Mouse (Mus musculus) gastrocnemius, adult 18-20 months (tissue): ENCODE measurements around the gene A830018L16Rik. TPM values are rescaled to one million over a fixed set of nuclear protein-coding genes. Genes with fewer than 3 reads are reported as not detected.
A peak's percentile ranks its signal among the peaks of the same experiment; 100 is the strongest.
"Not testable (repeated sequence)": the region's sequence is repeated elsewhere in the genome, so short reads cannot be mapped to it uniquely, and the experiment has no call there.

ENCODE experiments used
- DNase-seq: peaks from one replicate; pipeline ENCODE4 v3.0.0; 2021; ENCODE audit warnings: low spot score
- long read RNA-seq, 2 experiments: library from polyadenylated mRNA; stranded (forward); transcript quantifications; one replicate each; pipeline ENCODE4 v2.0.0; 2021
- total RNA-seq, 2 experiments: library from RNA; stranded (reverse); gene quantifications; 2 replicates each; pipeline ENCODE4 v1.2.3; 2021

Gene A830018L16Rik
- not detected for total RNA-seq
- long read RNA-seq, experiment 1 = 0 reads
- long read RNA-seq, experiment 2 = 0 reads

DNA sequence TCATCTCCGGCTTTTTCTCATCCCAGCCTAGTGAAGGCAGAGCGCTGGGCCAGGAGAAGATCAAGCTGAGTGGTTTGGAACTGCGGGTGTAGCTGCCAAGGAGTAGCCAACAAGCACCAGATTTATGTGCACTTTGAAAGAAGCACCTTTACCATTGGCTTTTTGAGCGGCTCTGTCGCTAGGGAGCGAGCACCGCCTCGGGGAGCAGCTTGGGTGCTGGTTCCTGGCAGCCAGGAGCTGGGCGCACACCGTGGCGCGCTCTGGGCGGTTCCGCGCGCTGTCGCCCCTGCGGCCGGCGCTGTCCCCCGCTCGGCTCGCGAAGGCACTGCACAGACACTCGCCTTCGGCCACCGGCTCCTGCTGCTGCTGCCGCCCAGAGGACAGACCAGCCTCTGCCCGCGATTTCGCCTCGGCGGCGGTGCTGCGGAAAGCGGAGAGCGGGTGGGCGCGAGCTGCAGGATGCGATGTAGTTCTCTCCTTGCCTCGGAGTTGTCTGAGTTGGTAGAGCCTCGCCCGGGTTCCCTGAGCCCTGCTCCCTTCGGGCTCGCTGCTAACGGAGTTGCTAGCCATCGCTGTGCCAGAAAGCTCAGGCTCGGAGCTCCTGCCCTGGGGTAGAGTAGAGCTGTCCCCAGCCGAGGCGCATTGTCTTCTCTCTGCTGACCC, at the start of gene A830018L16Rik:
A830018L16Rik (plus strand) TSS at position 212 of the 663 bp plus-strand sequence.
- peak; percentile 7 for DNase-seq

DNA sequence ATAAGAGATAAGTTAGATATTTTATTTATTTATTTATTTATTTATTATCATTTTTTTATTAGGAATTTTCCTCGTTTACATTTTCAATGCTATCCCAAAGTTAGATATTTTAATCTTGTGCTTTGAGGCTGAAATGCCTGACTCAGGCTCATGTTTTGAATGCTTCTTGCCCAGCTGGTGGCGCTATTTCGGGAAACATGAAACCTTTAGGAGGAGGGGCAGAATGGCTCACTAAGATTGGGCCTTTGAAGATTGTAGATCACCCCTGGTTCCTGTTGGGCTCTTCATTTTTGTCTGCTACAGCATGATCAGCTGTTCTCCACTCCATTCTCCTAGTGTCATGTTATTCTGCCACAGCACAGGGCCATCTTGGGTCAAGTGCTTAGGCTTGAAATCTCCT, 28.1 kb upstream of the A830018L16Rik start:
- no peak for DNase-seq

DNA sequence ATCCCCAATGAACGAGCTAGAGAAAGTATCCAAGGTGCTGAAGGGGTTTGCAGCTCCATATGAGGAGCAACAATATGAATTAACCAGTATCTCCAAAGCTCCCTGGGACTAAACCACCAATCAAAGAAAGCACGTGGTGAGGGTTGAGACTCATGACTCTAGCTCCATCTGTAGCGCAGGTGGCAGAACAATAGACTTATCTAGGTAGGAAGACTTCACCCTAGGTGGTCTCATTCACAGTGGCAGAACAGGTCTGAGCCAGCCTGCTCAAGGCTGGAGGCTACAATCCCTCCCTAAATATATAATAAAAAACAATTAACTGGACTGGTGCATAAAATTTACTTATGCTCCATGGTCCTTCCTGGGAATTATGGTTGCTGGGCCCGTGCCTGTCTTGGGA, 18.5 kb upstream of the A830018L16Rik start:
- no peak for DNase-seq

DNA sequence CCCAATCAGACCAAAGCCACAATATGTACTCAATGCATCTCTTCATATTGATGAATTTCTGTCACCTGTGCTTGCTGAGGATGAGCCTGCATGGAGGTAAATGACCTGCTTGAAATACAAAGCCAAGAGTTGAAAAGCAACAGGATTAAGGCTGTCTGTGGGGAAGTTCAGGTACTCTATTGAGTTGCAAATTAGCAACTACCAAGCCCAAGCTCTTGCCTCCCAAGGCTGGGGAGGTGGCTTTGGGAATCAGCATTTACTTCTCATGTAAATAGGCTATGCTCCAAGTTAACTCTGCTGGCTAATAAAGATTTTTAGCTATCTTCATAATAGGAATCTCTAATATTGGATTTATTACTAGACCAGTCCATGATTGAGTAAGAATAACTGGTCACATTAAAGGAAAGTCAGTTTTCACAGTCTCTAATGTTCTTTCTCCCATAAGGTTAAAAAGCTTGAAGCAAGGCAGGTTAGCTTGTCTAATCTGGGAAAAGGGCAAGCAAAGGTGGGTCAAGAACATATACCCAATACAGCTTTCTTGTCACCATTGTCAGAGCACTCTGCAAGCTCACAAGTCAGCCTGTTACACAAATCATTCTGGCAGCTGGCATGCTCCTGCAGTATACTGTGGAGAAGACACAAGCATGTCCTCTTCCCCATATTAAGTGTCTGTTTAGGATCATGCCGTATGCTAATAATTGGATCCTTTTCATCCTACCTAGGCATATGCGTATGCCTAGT, 17.7 kb upstream of the A830018L16Rik start:
- DNase-seq = no peak

DNA sequence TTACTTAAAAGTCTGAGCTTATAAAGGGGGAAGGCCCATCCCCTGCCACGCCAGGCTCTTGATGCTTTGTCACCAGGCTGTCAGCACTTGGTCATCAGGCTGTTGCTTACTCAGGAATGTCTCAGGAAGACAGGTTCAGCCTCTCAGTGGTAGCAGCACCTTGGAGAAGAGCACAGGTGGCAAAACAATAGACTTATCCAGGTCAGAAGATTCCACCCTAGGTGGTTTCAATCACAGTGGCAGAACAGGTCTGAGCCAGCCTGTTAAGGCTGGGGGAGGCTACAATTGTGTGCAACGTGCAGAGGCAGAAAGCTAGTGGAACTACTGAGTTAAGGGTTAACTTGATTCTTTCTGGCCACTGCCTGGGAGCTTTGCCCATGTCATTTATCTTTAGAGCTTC, 12.7 kb upstream of the A830018L16Rik start:
- no peak for DNase-seq

DNA sequence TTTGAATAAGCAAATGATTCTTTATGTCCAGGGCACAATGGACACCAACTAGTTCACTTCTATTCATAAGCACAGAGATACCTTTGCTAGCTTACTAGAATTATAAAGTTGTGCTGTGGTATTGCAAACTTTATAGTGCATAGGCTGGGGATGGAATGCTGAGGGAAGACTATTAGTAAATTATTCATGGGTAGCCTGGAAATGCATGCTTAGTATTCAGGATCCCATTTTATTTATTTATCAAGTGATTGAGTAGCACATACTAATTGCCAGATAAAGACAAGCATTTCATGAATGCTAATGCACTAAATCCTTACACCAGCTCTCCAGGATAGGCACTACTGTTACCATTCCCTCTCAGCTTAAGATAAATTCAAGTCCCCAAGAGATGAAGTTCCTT, 8.4 kb upstream of the A830018L16Rik start:
- no peak for DNase-seq

DNA sequence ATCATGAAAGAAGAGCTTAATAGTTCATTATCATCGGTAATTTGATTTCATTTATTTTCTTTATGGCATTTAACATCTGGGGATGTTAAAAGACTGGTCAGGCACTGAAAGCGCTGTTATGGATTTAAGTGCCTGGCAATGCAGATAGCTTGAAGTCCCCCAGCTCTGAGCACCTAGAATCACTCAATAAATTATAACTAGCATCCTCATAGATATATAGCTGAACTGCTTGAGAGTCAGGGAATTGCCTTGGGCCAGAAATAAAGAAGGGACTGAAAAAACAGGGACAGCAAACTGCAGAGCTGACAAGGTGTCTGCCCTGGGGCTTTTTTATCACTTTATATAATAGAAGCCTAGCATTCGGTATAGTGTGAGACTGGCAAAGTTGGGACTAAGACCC, 7.9 kb upstream of the A830018L16Rik start:
- DNase-seq = no peak

DNA sequence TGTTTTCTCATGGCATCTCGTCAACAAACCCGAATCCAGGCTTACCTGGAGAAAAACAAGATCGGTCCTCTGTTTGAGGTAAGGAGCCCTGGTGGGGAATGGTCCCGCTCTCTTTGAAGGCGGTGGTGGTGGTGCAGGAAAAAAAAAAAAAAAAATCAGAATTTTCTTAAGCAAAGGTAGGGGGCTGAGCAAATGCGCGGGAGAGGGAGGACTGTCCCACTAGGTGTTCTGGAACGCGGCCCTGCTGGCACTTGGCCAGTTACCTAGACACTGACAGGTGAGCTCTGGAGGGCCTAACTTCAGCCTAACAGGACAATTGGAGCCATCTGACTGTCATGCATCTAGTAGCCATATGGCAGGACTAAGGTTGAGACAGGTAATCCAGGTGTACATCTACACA, 655 bp downstream of the A830018L16Rik start:
- no peak for DNase-seq

DNA sequence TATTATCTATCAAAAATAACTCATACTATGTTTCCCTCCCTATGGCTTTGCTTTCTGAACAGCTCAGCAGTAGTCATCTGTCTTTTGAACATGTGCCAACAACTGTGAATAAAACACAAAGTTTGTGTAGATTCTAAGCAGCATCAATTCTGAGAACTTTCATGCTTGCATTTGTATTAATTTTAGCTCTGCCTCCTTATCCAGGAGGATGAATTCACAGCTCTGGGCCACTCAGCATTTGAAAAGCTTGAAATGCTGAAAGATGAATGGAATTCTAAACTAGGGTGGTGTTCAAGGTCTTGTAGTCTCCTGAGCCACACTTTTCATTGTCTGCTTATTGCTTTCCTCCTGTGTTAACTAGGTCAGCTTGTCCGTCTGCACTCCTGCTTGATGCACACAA, 13.4 kb downstream of the A830018L16Rik start:
- no peak for DNase-seq

DNA sequence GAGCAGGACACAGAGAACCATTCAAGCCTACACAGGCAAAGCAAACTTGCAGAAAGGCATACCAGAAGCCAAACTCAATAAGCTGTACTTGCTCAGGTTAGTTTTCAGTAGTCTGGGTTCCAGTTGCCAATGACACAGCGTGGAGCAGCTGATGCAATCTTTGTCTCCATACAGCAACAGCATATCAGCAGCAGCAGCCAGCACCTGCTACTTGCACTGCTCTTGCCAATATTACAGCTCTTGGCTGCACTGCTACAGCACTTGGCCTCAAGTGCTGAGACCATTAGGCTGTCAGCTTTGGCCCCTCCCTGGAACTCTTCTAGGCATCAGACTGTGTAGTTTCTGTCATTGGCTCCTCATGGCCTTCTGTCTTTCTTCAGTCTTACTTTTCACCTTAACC, 44.4 kb downstream of the A830018L16Rik start:
- no peak for DNase-seq

DNA sequence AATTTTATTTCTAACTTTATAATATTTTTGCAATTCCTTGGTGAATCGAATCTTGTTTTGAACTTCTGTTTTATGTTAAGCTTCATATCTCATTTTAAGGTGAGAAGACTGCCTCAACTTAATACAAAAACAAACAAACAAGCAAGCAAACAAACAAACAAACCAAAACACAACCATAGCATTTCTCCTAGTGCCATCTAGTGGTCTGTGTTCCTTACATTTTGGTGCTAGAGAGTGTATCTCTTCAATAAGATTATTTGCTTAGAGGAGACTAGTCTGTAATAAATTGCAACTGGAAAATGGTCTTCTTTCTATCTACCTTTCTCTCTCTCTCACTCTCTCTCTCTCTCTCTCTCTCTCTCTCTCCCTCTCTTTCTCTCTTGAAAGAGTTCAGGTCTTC, 52.4 kb downstream of the A830018L16Rik start:
- no peak for DNase-seq

DNA sequence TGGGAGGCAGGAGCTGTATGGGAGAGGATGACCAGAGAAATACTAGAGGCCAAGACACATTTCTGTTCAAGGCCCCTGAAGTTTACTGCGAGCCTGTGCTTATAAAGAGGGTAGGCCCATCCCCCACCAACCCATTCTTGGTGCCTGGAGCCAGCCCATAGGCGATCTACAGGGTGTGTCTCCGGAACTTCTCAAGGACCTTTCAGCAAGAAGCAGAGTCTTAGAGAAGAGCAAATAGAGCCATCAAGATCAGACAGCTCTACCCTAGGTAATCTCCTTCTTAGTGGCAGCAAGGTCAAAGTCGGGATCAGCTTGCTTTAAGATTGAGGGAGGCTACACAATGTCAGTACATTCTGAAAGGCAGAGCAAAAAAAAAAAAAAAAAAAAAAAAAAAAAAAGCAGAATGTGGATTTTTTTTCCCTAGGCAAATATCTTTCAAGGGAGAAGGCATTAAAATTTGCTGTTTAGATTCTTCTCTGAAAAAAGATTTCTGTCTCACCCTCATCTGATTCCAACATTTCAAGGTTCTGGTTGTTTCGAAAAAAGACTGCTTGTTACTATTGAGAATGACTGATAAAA, 53.2 kb downstream of the A830018L16Rik start:
- no peak for DNase-seq

DNA sequence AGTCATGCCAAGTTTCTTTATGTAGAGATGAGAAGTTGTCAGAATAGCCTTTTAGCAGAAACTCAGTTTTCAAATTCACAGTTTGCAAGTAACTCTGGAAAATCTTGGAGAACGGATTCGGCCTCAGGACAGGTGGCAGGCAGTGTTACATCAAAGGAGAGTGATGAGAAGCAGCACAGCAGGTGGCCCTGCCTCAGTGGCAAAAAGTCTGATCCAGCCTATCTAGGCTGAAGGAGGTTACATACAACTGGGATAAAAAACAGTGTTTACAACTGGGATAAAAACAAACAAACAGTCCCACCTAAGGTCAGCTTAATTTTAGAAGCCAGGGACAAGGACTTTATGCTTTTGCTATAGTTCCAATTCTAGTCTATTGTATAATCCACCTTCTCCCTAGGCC, 79.0 kb downstream of the A830018L16Rik start:
- no peak for DNase-seq

DNA sequence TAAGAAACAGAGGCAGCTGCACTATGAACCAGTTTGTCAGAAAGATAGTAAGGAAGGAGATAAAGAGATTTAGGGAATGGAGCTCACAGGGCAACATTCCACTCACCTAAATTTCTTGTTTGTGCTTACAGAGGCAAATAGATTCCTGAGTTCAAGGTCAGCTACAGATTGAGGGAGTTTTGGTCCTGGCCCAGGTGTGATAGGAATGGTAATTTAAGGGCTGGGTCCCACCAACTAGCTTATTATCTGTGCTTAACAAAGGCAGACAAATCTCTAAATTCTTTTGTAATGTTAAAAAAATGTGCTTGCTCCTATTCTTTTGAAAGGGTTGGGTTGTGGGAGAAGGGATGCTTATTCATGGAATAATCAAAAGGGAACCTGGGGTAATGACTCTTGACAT, 87.7 kb downstream of the A830018L16Rik start:
- DNase-seq = no peak

DNA sequence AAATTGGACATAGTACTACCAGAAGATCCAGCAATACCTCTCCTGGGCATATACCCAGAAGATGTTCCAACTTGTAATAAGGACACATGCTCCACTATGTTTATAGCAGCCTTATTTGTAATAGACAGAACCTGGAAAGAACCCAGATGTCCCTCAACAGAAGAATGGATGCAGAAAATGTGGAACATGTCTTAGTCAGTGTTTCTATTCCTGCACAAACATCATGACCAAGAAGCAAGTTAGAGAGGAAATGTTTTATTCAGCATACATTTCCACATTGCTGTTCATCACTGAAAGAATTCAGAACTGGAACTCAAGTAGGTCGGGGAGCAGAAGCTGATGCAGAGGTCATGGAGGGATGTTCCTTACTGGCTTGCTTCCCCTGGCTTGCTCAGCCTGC, 135.9 kb downstream of the A830018L16Rik start:
- not testable (repeated sequence) for DNase-seq

DNA sequence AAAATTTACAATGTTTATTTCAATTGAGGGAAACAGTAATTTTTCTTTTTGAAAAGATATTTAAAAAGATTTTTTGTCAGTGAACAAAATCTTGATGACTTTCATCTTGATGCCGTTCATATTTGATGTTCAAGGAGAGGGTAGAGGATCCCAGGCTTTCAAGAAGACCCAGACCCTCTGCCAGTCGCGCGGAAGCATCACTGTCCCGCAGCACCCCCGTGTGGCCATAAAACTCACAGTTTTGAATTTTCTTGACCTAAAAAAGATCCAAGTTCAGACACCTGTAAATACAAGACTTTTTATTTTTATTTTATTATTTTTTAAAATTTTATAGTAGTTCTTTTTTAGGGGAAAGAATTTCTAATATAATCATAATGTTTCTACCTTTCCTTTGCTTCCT, 151.4 kb downstream of the A830018L16Rik start:
- no peak for DNase-seq

DNA sequence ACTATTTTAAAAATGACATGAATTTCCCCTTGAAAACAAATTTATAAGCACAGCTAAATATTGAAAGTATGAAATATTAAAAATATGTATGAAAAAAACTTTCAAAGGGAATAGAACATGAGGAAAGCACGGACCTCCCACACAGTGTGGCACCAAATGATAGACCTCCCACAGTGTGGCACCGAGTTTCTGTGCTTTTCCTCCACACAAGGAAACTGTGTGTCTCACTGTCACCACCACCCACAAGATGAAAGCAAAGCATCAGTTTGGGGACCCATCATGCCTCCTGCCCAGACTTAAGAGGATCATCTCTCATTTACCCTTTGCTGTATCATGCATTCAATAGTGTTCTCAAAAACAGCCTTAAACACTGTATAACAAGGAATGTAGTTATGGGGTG, 152.8 kb downstream of the A830018L16Rik start:
- no peak for DNase-seq

DNA sequence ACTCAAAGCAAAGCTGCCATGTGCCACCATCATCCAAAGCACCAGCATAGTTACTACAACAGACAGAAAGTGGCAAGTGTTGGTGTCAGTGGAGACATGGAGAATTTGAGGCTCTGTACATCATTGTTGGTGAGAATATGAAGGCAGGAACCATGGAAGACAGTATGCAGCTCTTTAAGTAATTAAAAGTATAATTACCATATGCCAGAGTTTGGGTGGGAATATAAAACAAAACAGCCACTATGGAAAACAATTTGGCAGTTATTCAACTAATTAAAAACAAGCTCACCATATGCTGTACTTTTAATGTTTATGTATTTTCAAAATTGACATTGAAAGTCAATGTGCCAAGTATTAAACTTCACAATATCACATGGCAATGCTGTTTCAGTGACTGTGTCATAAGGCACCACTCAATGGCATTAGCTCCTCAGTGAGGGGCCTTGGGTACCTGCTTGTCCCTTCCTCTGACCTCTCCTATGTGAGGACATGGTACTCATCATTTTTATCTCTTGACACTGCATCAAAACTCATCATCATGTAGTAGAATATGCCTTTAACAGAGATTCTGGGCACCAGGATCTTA, 153.5 kb downstream of the A830018L16Rik start:
- DNase-seq = no peak

DNA sequence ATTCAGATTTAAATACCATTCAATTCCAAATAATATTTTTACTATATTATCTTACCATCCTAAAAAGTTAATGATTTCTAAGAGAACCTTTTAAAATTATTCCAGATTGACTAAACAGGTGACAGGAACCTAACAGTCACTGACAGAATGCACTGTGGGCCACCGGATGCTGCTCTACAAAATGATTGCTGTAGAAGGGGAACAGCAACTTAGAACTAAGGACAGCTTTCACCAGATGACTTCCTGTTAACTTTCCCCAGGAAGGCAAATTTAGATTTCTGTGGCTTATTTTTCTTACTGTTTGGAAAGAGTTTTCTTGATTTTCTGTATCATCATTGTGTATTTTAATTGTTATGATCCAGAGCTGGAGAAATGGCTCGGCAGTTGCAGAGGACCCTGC, 156.4 kb downstream of the A830018L16Rik start:
- DNase-seq = no peak

DNA sequence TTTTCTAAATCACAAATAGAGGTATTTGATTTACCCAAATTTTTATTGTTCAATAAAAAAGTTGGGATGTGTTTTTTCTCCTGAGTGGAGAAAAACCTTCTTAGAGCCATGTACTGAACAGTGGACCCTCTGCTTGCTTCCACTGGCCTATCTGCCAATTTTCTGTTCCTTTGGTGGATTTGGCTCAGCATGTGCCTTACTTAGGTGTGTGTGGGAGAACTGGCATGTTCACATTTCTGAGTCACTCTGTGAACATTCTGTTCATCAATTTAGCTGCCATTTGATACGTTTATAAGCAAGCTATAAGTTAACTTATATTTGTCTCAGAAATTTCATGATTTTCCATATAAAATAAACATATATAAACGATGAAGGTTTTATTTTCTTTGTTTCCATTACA, 159.6 kb downstream of the A830018L16Rik start:
- DNase-seq = no peak

DNA sequence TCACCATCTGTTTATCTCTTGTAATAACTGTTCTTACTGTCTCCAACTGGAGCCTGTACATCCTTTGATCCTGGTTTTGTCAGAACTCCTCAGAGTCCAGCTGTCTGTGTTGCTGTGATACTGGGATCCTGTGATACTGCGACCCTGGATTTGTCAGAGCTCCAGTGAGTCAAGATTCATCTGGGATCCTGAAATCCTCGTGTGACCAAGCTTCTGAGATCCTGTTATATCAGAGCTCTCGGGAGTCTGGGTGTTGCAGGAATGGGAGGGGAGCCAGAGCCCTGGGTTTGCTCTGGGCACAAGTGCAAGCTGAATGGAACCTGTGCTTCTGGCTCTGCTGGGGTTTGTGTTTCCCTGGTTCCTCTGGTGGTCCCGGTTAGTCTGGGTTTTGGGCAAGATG, 166.1 kb downstream of the A830018L16Rik start:
- no peak for DNase-seq

DNA sequence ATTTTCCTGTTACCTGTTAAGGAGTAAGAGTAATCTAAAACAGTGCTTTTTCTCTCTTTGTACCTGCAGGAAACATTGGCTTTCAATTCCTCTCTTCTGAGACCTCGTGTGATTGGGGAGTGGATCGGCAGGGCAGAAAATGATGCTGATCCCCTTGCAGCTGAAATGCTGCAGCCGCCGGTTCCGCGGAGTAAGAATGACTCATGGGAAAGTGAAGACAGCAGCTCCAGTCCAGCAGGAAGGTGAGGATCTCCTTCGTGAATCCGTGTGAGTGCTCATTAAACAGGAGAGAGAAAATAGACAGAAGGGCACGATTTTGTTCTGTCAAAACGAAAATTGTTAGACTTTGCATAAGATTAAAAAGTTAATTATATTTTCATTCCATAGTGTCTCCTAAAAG, 174.4 kb downstream of the A830018L16Rik start:
- no peak for DNase-seq
